Mouse (Mus musculus): ENCODE results near the gene Kctd4.
"Not testable (repeated sequence)": the region's sequence is repeated elsewhere in the genome, so short reads cannot be mapped to it uniquely, and the experiment has no call there.

The Kctd4 gene

DNA sequence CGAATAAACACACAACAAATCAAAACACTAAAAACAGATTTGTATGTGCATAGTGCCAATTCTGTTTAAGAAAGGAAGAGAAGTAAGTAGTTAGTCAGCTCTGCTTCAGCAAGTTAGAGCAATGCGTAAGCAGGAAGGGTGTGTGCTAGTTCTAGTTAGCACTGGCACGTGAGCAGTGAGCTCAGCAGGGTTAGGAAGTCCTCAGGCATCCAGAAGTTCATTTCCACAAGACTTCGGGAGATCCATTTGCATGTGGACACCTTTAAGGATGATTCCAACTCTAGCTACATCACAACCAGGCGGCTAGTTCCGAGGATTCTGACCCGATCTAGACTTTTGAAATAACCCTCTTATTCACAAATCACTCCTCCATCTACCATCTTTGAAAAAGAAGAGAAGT, at the start of gene Kctd4:
Kctd4 (plus strand) TSS at position 244 of the 400 bp plus-strand sequence.
- DNase-seq (ENCODE audit: low read depth, low spot score) = peak; percentile 75

DNA sequence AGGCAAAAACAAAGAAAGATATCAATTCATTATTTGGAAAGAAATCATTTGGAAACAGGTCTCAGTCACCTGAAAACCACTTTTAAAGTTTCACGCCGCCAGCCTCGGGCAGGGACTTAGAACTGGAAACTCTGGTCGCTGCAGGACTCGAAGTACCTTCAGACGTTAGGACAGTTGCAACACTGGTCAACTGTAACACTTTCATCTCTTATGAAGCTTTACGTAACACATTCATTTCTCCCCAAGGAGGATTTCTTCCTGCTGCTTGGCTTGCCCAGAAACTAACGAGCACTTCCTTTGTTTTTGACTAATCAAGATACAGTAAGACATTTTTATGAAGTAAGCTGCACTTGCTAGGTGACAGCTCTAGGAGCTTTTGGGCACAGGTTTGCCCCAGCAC, 47.9 kb upstream of the Kctd4 start:
- DNase-seq (ENCODE audit: low read depth, low spot score) = no peak

DNA sequence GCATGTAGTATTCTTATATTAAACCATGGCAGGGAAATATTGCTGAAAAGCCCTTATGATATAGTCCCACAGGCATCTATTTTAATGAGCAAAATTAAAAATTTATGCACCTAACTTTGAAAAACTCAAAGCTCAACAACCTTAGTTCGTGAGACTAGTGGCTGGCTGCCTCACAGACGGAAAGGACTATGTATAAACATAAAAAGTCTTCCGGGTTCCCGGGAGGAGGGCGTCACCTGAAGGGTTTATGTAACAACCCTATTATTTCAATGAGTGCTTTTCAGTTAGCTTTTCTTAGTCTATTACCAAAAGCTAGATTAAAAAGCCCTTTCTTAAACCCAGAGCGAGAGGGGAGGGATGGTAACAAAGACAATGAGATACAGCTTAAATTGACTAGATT, 42.8 kb upstream of the Kctd4 start:
- DNase-seq (ENCODE audit: low read depth, low spot score) = no peak

DNA sequence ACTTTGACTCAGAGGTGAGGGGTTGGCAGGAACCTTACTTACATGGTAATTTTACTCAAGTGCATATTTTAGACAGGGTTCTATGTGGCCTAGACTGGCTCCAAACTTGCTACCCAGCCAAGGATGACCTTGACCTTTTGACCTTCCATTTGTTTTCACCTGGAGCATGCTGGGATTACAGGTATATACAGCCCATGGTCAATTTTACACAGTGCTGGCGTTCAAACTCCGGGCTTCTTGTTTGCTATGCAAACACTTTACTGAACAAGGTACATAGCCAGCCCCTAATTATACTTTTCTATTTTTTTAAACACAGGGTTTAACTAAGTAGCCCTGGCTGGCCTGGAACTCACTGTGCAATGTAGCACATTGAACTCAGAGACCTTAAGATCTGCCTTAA, 42.1 kb upstream of the Kctd4 start:
- DNase-seq (ENCODE audit: low read depth, low spot score) = peak; percentile 56

DNA sequence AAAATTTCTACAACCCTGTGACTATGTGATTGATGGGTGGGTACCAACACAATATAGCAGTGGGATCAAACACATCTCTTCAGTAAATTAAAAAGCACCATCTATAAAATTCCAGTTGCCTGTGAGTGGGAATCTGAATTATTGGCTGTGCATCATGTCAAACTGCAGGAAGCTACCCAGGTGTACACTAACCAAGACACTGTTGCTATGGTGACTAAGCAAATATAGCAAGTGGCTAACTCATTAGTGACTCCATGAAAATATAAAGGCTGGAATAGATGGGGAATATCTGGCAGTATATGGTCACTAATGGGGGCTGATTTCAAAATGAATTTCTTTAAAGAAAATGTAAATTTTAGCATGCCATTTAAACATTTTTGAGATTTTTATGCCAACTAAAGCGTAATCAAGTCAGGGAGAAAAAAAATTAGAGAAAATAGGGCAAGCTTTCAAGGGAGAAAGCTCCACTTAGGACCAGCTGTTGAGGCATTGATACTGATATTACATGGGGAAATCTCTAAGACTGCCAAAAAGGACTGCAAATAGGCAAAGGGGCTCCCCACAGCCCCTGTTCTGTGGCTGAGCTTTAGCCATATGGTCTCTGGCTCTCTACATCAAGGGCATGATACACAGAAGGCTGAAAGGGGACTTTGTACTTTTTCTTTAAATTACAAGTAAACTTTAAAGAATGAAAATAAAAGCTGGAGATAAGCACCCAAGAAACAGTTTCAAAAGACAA, 31.3 kb upstream of the Kctd4 start:
- no peak for DNase-seq (ENCODE audit: low read depth, low spot score)

DNA sequence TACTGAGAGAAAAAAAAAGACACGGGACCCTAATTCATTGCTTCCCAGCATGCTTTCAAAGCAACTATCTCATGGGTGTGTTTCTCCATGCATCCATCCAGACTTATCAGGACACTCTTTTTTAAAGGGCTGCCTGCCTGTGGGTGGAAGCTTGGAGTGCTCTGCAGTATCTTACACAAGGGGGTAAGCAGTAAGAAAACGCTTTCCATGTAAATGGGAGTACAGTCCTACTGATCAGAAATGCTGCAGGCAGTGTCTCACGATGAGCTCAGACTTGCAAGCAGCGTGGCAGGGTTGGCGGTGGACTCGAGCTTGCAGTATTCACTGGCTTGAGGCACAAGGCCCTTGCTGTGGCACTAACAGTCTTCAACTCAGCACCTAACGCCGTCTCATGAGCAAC, 25.1 kb upstream of the Kctd4 start:
- not testable (repeated sequence) for DNase-seq (ENCODE audit: low read depth, low spot score)

DNA sequence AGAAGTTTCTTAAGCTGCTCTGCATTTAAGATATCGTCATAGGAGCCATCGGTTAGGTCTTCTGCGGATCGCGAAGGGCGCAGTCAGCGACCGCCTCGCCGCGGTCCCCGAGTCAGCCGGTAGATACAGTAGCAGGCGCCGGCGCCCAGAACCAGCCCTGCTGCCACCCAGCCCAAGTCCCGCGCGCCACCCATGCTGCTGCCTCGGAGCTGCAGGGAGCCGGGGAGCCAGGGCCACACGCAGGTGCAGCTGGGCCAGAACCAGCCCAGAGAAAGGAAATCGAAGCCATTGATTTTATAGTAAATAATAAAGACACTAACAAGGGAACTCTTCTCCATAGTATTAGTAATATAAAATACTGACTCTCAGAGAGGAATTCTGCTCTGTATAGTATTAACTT, 23.5 kb upstream of the Kctd4 start:
- DNase-seq (ENCODE audit: low read depth, low spot score) = no peak

DNA sequence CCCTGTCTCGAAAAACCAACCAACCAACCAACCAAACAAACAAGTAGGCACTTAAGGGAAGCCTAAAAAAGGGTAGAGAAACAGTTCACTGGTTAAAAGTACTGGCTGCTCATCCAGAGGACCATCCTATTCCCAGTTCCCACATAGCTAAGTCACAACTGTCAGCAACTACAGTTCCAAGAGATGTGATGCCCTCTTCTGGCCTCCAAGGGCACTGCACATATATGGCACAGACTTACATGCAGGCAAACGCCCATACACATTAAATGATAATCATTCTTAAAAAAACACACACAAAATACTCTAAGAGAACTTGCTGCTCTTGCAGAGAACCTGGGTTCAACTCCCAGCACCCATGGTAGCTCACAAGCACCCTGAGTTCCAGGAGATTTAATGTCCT, 20.4 kb upstream of the Kctd4 start:
- DNase-seq (ENCODE audit: low read depth, low spot score) = peak; percentile 66

DNA sequence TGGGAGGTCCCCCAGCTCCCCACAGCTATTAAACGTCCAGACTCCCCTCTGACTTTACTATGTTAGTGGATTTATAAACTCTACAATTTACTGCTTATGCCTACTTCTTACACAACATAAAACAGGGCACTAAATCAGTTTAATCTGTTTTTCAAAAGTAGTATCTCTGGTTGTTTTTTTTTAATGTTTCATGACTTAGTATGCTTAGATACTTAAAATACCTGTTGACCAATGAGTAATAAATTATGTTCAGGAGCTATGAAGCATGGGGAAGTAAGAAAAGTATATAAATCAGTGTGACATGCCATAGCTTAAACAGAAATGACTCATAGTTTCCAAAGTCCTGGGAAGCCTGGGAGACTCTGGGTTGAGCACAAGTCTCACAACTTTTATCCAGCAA, 17.1 kb upstream of the Kctd4 start:
- DNase-seq (ENCODE audit: low read depth, low spot score) = no peak

DNA sequence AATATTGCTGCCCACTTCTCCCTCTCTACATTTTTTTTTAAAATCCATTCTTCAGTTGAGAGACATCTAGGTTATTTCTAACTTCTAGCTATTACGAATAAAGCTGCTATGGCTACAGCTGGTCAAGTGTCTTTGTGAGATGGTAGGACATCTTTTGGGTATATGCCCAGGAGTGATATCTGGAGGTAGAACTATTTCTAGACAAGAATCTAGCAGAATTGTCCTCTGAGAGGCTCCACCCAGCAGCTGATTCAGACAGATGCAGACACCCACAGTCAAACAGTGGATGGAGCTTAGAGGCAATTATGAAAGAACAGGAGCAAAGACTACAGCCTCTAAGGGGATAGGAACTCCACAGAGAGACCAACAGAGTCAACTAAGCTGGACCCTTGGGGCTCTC, 13.3 kb upstream of the Kctd4 start:
- DNase-seq (ENCODE audit: low read depth, low spot score) = no peak

DNA sequence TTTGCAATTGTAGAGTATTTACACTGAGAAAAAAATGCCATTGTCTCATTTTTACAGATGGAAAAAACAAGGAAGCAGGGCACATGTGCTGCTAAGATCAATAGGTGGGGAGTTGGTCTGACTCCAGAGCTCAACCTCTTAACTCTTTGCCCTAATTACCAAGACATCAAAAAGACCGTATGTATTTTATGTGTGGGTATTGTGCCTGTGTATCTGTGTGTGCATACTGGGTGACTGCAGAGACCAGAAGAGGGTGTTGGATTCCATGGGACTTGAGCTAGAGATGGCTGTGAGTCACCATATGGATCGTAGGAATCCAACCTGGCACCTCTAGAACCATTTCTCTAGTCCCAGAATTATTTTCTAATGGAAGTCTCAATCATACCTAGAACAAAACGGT, 12.4 kb upstream of the Kctd4 start:
- no peak for DNase-seq (ENCODE audit: low read depth, low spot score)

DNA sequence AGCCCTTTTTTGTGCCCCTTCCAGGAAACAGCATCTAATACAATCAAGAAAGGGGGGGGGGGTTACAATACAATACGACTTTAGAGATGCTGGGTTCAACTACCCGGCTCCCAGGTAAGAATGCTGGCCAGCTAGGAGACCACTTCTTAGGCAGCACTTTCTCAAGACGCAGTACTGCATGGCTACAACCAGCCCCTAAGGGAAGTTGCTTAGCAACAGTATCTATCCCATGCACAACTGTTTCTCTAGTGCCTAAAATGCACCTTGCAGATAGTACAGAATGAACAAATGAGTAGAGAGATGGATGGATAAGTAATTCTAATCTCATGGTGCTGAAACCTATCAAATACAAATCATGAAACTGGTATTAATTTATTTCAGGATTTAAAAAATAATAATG, 7.1 kb upstream of the Kctd4 start:
- no peak for DNase-seq (ENCODE audit: low read depth, low spot score)

DNA sequence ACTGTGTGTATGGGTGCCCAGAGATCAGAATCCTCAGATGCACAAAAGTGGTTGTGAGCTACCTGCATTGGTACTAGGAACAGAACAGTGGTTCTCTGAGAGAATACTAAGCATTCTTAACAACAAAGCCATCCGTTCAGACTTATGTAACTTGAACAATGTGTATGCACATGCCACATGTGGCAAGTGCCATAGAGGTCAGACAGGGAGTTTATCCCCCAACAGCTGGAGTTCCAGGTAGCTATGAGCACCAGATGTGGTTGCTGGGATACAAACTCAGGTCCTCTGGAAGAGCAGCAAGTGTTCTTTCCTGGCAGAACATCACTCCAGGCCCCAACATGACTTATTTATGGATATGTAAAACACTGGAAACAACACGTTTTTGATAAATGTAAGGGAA, 1.8 kb upstream of the Kctd4 start:
- DNase-seq (ENCODE audit: low read depth, low spot score) = no peak

DNA sequence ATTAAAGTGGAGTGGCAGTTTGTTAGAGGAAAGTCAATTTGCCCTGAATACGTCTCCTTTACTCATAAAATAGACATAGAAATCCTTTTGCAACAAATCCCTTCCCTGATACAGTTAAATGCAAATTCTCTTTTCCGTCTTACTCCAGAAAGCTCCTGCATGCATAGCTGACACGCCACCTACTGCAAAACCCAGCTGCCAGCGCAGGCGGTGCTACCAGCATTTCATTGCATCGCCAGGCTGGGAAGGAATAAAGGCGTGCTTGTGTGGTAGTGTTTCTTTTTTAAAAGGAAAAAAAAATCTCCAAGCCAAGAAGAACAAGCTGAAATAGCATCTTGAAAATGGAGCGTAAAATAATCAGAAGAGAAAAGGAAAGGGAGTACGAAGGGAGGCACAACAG, 7.4 kb downstream of the Kctd4 start:
- no peak for DNase-seq (ENCODE audit: low read depth, low spot score)

DNA sequence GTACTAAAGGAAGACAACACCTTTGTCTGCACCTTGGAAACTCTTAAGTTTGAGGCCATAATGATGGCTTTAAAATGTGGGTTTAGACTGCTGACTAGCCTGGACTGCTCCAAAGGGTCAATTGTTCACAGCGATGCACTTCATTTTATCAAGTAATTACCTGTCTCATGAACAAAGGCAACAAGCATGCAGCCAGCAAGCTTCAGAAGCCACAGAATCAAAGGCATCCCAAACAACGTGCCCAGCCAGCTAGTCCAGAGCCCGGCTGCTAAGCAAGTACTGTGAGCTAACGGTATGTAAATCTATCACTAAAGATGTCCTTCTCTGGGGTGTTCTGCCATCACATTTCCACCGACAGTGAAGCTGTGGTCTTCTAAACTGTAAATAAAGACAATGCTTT, 8.4 kb downstream of the Kctd4 start:
- DNase-seq (ENCODE audit: low read depth, low spot score) = no peak

DNA sequence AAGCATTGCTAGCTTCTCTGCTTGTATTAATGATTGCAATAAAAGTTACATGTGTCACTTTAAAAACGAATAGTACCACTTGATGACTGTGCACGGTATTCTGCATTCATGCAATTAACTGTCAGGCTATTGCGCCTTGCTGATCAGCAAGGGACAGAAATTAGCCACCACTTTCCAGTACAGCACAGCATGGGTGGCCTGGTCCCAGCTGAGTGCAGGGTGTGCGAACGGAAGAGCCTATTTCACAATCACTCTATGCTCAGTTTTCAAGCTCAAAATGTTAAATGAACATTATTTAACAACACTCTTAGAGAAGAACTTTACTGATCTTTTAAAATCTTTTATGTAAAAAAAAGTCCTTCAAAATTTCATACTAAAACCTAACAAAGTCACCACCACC, 9.2 kb downstream of the Kctd4 start:
- DNase-seq (ENCODE audit: low read depth, low spot score) = no peak

DNA sequence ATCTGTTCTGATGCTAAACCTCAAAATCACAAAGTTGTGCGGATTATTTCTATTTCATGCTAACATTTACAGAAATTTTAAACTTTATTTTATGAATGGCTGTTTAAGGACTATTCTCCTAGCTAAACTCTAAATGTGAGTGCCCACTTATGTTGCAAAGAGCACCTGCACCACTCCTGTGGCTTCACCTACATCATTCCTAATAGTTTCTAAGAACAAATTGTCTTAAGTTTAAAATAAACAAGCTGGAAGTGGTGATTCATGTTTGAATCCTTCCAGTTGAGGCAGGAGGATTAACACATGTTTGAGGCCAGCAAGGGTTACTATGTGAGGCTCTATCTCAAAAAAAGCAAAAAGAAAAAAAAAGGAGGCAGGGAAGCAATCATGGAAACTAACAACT, 9.6 kb downstream of the Kctd4 start:
- no peak for DNase-seq (ENCODE audit: low read depth, low spot score)

DNA sequence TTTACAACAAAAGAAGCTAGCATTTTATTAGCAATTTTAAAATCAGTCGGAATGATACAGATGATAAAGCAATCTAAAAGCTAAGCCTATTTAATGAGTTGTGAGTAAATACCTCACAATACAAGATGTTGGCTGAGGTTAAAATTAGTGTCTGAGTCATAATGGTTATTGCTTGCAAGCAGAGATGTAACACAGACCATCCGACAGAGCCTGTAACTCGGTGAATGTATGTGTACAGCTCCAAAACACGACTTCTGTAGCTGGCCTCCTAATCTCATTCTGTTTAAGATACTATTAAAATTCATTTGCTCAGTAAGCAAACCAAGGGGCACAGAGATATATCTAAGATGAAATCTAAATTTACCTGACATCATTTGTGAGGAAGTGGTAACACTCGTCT, 12.5 kb downstream of the Kctd4 start:
- DNase-seq (ENCODE audit: low read depth, low spot score) = no peak

DNA sequence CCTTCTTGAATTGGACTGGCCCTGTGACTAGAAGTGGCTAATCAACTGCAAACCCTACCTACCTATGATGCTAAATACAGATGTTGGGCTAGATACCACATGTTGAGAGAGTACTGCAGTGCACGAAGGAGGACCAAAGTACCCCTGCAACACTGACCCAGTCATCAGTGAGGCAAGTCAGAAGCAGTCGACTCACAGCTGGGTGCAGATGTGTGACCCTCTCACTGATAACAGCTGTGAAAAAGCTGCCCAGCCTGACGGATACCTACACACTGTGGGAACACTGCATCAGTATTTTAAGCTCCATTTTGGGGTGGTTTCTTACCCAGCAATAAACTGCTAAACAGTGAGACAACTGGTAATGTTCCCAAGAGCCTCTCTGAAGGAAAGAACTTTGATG, 21.3 kb downstream of the Kctd4 start:
- DNase-seq (ENCODE audit: low read depth, low spot score) = no peak

DNA sequence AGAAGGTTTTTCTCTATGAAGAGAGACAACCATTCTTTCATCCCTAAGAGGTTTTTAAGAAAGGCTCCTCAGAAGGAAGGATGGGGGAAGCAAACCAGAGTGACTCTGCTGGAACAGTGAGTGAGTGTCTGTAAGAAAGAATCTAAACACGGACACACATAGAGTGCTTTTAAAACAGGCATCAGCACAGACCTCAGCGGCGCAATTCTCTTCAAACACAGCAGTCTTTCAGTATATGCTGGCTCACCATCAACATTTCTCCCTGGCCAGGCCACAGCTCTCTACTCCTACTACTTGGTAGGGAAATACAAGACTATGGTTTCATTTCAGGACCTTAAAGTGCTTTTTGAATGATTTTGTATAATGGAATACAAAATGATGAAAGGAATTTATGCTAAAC, 26.4 kb downstream of the Kctd4 start:
- DNase-seq (ENCODE audit: low read depth, low spot score) = no peak

DNA sequence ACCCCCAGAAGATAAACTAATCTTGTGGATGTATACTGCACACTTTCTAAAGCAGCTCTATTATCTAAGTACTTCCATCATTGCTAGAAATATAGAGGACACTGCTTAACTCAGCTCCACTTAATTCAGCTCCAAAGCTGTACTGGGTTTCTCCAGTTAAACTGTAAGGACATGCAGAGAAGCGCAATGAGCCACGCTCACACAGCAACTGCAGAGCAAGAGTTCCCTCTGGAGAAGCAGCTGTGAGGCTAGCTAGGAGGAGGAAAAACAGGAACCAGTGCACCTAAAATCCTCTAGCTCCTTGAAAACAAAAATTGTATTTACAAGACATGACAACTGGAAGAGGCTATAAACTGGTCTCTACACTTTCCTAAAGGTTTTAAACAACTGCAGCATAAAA, 29.1 kb downstream of the Kctd4 start:
- no peak for DNase-seq (ENCODE audit: low read depth, low spot score)

DNA sequence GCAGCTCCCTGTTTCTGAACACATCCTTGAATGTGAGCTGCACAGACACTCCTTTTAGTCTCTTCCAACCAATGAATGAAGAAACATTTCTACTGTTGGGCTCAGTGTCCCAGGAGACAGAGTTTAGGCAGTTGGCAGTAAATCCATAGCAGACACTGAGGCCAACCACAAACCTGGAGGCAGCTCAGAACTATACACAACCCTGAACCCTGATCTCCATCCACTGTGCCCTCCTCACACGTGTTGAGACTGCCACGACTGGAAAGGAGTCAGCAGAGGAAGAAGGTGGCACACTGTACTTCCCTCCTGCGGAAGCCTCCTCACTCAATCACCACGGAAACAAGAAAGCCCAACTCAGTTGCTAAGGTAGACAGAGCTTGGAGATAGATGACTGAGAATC, 30.3 kb downstream of the Kctd4 start:
- DNase-seq (ENCODE audit: low read depth, low spot score) = no peak

DNA sequence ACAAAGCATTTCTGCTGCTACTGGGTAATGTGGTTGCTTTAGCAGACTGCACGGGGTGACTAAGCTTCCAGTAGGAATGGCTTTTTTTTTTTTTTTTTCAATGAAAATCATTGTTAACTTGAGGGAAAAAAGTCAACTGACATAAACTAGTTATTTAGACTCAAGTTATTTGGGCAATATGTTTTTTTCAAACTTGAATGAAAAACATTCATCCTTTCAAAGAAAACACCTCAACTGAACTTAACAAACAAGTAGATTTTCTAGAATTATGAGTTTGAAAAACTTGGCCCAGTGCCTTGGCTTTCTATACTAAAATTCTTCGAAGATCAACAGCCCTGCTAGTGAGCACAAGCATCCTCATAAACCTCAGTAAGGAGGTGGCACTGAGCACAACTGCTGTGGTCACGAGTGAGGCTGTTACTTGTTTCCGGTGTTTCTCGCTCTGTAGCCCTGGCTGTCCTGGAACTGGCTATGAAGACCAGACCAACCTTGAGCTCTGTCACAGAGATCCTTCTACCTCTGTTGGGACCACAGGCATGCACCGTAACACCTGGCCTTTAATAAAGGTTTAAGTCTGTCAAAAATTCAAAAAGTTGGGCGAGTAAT, 32.2 kb downstream of the Kctd4 start:
- no peak for DNase-seq (ENCODE audit: low read depth, low spot score)

DNA sequence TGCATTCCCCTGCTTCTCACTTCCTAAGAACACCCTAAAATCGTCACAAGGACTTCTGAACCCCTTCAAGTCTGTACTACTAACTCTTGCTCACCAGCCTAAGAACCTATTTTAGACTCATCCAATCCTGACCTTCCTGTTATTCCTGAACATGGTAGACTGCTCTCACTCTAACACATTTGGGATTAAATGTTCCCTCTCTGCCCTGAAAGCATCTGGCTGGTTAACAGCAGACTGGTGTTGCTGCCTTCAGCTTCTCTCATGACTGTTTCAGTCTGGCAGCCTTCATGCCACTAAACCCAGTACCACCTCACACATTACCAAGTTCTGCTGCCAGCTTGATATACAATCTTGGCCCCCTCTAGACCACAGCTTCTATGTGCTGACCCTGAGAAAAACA, 34.4 kb downstream of the Kctd4 start:
- DNase-seq (ENCODE audit: low read depth, low spot score) = no peak
